Mouse (Mus musculus) limb, embryonic 14.5 days (tissue): ENCODE measurements around the gene Kat6b. TPM values are rescaled to one million over a fixed set of nuclear protein-coding genes. Genes with fewer than 3 reads are reported as not detected.

Source experiments
- ATAC-seq: fragments of 200-750 bp; cut with Nextera tagmentation; 2 replicates; pipeline ENCODE4 v1.8.0; 2017; ENCODE audit warnings: low read depth, moderate number of reproducible peaks, moderate TSS enrichment; ENCODE audit not compliant: low FRiP score
- DNase-seq: peaks from one replicate; pipeline ENCODE4 v3.0.0-alpha.2; 2015; ENCODE audit warnings: low spot score
- H3K27ac ChIP-seq: fragments of 300-500 bp; sonication (generic); replicated peaks from 2 replicates; pipeline ENCODE4 v1.5.1; 2014; ENCODE audit warnings: low read depth, mild to moderate bottlenecking, low read length, moderate library complexity, mixed read lengths
- H3K27me3 ChIP-seq: fragments of 300-500 bp; sonication (generic); 2 replicates; pipeline ENCODE4 v1.6.1; 2014; ENCODE audit warnings: low read length, mixed read lengths; ENCODE audit not compliant: control insufficient read depth, insufficient read depth
- H3K36me3 ChIP-seq: fragments of 300-500 bp; sonication (generic); 2 replicates; pipeline ENCODE4 v1.6.1; 2014; ENCODE audit warnings: mild to moderate bottlenecking, low read length, moderate library complexity, mixed read lengths; ENCODE audit not compliant: control insufficient read depth, insufficient read depth
- H3K4me1 ChIP-seq: fragments of 300-500 bp; sonication (generic); 2 replicates; pipeline ENCODE4 v1.6.1; 2014; ENCODE audit warnings: antibody characterized with exemption, low read length, mixed read lengths; ENCODE audit not compliant: control insufficient read depth, insufficient read depth
- H3K4me2 ChIP-seq: fragments of 300-500 bp; sonication (generic); replicated peaks from 2 replicates; pipeline ENCODE4 v1.6.1; 2014; ENCODE audit warnings: low read depth, mild to moderate bottlenecking, low read length, moderate library complexity; ENCODE audit not compliant: severe bottlenecking
- H3K4me3 ChIP-seq: fragments of 300-500 bp; sonication (generic); replicated peaks from 2 replicates; pipeline ENCODE4 v1.5.1; 2014; ENCODE audit warnings: low read length
- H3K9ac ChIP-seq: fragments of 300-500 bp; sonication (generic); 2 replicates; pipeline ENCODE4 v1.6.1; 2014; ENCODE audit warnings: mild to moderate bottlenecking, low read depth, low read length, moderate library complexity; ENCODE audit not compliant: severe bottlenecking
- H3K9me3 ChIP-seq: fragments of 300-500 bp; sonication (generic); 2 replicates; pipeline ENCODE4 v1.6.1; 2016; ENCODE audit warnings: low read length; ENCODE audit not compliant: control insufficient read depth
- POLR2A ChIP-seq: fragments of 200-500 bp; IDR thresholded peaks from 2 replicates; pipeline ENCODE4 v1.8.0; 2012; ENCODE audit warnings: inconsistent platforms, mild to moderate bottlenecking, moderate library complexity, borderline replicate concordance; ENCODE audit not compliant: insufficient read depth, insufficient read length; ENCODE audit errors: extremely low read depth
- WGBS: fragments of 180-500 bp; shearing (Covaris S2); extraction: QIAGEN DNeasy Blood & Tissue Kit; methylation state at CpG from one replicate; pipeline ENCODE4 v1.1.7; 2014; 5-methylcytosine and 5-hydroxymethylcytosine counted together
- polyA plus RNA-seq, 2 experiments: library from polyadenylated mRNA; depleted of rRNA in 1 of 2; stranded (reverse) in 1 of 2; unstranded in 1 of 2; fragments of >200 nt; fragmentation: Nextera tagmentation in 1 of 2; extraction: Ambion mirVana in 1 of 2; gene quantifications; 2 replicates each; pipeline versions ENCODE4 v1.2.1 to v1.2.3; 2012 to 2014

Gene Kat6b
- polyA plus RNA-seq, 2 experiments: 26.0 to 35.5 TPM

GRCm38 (mm10) chr14:21549608-21550115 is 68.4 kb downstream of the Kat6b start:
- ATAC-seq: no peak

GRCm38 (mm10) chr14:21550576-21550975 is 69.3 kb downstream of the Kat6b start:
- DNase-seq: no peak
- 85% methylated on average over 7 of the region's 7 CpGs for WGBS
- peaks cover 31% of the 10 kb centered on the region for H3K4me1 ChIP-seq

More at GRCm38 (mm10) chr14:21549608-21550115, 68.4 kb downstream of the Kat6b start:
- Histone ChIP-seq H3K4me2 (no peak overlapping the region), H3K27me3 (no peaks in the 10 kb centered on the region), H3K4me1 (peaks cover 35% of the 10 kb centered on the region), H3K9ac (no peak overlapping the region), H3K9me3 (no peaks in the 10 kb centered on the region), H3K4me3 (no peak overlapping the region), H3K36me3 (no peaks in the 10 kb centered on the region), H3K27ac (no peak overlapping the region)
- no peak for DNase-seq
- no peak for TF ChIP-seq POLR2A
- WGBS: 92% methylated on average over 6 of the region's 6 CpGs

DNA sequence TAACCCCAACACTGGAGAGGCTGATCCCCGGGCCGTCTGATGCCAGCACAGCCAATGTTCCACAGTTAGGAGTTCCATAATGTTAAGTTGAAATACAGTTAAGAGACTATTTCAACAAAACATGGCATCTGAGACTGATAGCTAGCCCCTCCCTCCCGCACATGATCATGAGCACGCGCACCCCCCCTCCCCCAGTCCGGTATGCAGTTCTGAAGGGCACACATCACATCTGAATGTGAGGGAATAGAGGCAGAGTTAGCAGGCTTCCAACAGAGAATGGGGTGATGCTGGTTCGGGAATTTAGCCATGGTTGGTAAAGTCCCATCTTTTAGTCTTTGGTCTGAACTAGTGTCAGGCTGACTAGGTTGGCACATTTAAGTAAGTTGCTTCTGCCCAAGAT is 70.4 kb downstream of the Kat6b start:
- H3K9ac ChIP-seq: no peak overlapping the region
- H3K4me2 ChIP-seq: no peak overlapping the region
- no peaks in the 10 kb centered on the region for H3K9me3 ChIP-seq
- WGBS: 94% methylated on average over 7 of the region's 7 CpGs
- no peak for TF ChIP-seq POLR2A
- no peak overlapping the region for H3K4me3 ChIP-seq
- no peaks in the 10 kb centered on the region for H3K27me3 ChIP-seq
- peaks cover 35% of the 10 kb centered on the region for H3K4me1 ChIP-seq
- DNase-seq (no peak), ATAC-seq (no peak)
- no peak overlapping the region for H3K27ac ChIP-seq
- no peaks in the 10 kb centered on the region for H3K36me3 ChIP-seq

More at GRCm38 (mm10) chr14:21550576-21550975, 69.3 kb downstream of the Kat6b start:
- no peaks in the 10 kb centered on the region for H3K9me3 ChIP-seq
- no peak overlapping the region for H3K4me3 ChIP-seq
- H3K27me3 ChIP-seq: no peaks in the 10 kb centered on the region
- no peaks in the 10 kb centered on the region for H3K36me3 ChIP-seq
- H3K9ac ChIP-seq: no peak overlapping the region
- no peak overlapping the region for H3K27ac ChIP-seq
- ATAC-seq: no peak
- no peak for TF ChIP-seq POLR2A
- H3K4me2 ChIP-seq: no peak overlapping the region

DNA sequence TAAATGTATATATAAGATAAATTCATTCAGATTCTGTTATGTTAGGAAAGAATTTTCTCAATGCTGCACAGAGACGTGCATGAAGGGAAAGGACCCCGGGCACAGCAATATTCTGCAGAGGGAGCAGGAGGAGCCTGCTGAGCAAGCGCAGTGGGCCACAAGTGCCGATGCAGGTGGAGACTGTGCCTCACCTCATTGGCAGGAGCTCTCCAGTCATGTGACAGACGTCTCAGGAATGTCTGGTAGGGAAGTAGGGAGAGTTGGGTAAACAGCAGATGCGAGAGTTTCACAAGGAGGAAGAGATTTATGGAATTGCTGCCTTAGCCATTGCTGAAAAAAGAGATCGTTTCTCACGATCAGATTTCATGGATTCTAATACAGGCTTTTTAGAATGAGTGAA is 71.7 kb downstream of the Kat6b start:
- TF ChIP-seq POLR2A: no peak
- Histone ChIP-seq H3K27ac (no peak overlapping the region), H3K9me3 (no peaks in the 10 kb centered on the region), H3K36me3 (no peaks in the 10 kb centered on the region), H3K4me3 (no peak overlapping the region), H3K4me1 (peaks cover 27% of the 10 kb centered on the region), H3K27me3 (no peaks in the 10 kb centered on the region), H3K9ac (no peak overlapping the region), H3K4me2 (no peak overlapping the region)
- 45% methylated on average over 8 of the region's 8 CpGs for WGBS
- DNase-seq (peak; percentile 22), ATAC-seq (no peak)

GRCm38 (mm10) chr14:21554046-21554445 is 72.8 kb downstream of the Kat6b start:
- H3K4me3 ChIP-seq: no peak overlapping the region
- TF ChIP-seq POLR2A: no peak
- peaks cover 34% of the 10 kb centered on the region for H3K4me1 ChIP-seq
- 87% methylated on average over 8 of the region's 8 CpGs for WGBS
- H3K27me3 ChIP-seq: no peaks in the 10 kb centered on the region
- H3K9ac ChIP-seq: no peak overlapping the region
- H3K9me3 ChIP-seq: no peaks in the 10 kb centered on the region
- no peak overlapping the region for H3K27ac ChIP-seq
- H3K36me3 ChIP-seq: no peaks in the 10 kb centered on the region
- no peak overlapping the region for H3K4me2 ChIP-seq
- no peak for ATAC-seq
- no peak for DNase-seq
